Comparison of ENCODE assay signal across 7 mouse cellular contexts in genomic region chr6:121210926-121211289, GRCm38 (mm10). TPM values are rescaled to one million over a fixed set of nuclear protein-coding genes. Genes with fewer than 3 reads are reported as not detected.
A peak's percentile ranks its signal among the peaks of the same experiment; 100 is the strongest.
DNase-seq lines count a peak whose midpoint lies in the region; ATAC-seq and TF ChIP-seq lines count a peak whose summit lies in the region.

No protein-coding gene starts in this region.

- no peak for DNase-seq in lung, adult 2 months
- DNase-seq in lung, adult 18-20 months = no peak
- DNase-seq in forebrain, embryonic 11.5 days (ENCODE audit: low spot score) = no peak
- no peak for DNase-seq in Muller cell, postnatal 12 days (ENCODE audit: inconsistent ontology term)
- no peak for DNase-seq in adrenal gland, adult 8-10 months

- no peak for TF ChIP-seq POLR2A in lung, adult 2 months (IDR thresholded peaks at IDR 0.05; ENCODE audit: borderline replicate concordance, extremely low read depth, low read depth, low read length)

- peaks cover 11% of the 10 kb centered on the region for H3K27me3 ChIP-seq in forebrain, embryonic 11.5 days (ENCODE audit: control insufficient read depth, insufficient read depth, low read length)
- H3K27me3 ChIP-seq in intestine, postnatal 0 days (replicated peaks; ENCODE audit: control insufficient read depth, insufficient read depth, low read length) = peaks cover 25% of the 10 kb centered on the region
- peaks cover 16% of the 10 kb centered on the region for H3K27me3 ChIP-seq in neural tube, embryonic 15.5 days (replicated peaks)

- H3K27ac ChIP-seq in forebrain, embryonic 11.5 days (ENCODE audit: low read depth, low read length) = no peak overlapping the region
- no peak overlapping the region for H3K27ac ChIP-seq in intestine, postnatal 0 days (ENCODE audit: low read depth, low read length)
- no peak overlapping the region for H3K27ac ChIP-seq in neural tube, embryonic 15.5 days (replicated peaks)

- peak overlapping the region; percentile 45 for H3K9ac ChIP-seq in forebrain, embryonic 11.5 days (ENCODE audit: low read length)
- no peak overlapping the region for H3K9ac ChIP-seq in intestine, postnatal 0 days (ENCODE audit: low read depth, low read length)
- peak overlapping the region; percentile 52 for H3K9ac ChIP-seq in neural tube, embryonic 15.5 days (replicated peaks)

- 2% methylated on average over 12 of the region's 12 CpGs for WGBS in lung, adult 2 months
- WGBS in forebrain, embryonic 11.5 days = under 1% methylated on average over 12 of the region's 12 CpGs
- under 1% methylated on average over 12 of the region's 12 CpGs for WGBS in intestine, postnatal 0 days
- under 1% methylated on average over 12 of the region's 12 CpGs for WGBS in neural tube, embryonic 15.5 days

- no peak for ATAC-seq in forebrain, embryonic 11.5 days (replicated peaks; ENCODE audit: low FRiP score)
- ATAC-seq in intestine, postnatal 0 days = no peak
- ATAC-seq in neural tube, embryonic 15.5 days (ENCODE audit: low FRiP score) = peak; percentile 58; the same call in 1 of the 2 replicates

- H3K4me3 ChIP-seq in lung, adult 2 months (replicated peaks; ENCODE audit: extremely low read depth, low read depth, low read length) = peak overlapping the region; percentile 37
- H3K4me3 ChIP-seq in forebrain, embryonic 11.5 days (ENCODE audit: low read depth, low read length) = peak overlapping the region; percentile 38
- peak overlapping the region; percentile 38 for H3K4me3 ChIP-seq in intestine, postnatal 0 days (ENCODE audit: low read depth, low read length)
- H3K4me3 ChIP-seq in neural tube, embryonic 15.5 days (replicated peaks) = peak overlapping the region; percentile 47

- H3K9me3 ChIP-seq in forebrain, embryonic 11.5 days (ENCODE audit: control insufficient read depth, low read length) = no peaks in the 10 kb centered on the region
- H3K9me3 ChIP-seq in intestine, postnatal 0 days (ENCODE audit: control insufficient read depth) = no peaks in the 10 kb centered on the region
- no peaks in the 10 kb centered on the region for H3K9me3 ChIP-seq in neural tube, embryonic 15.5 days (replicated peaks)

- no peak for TF ChIP-seq CTCF in lung, adult 2 months (IDR thresholded peaks at IDR 0.05; ENCODE audit: insufficient read depth, low read length)
- no peak for TF ChIP-seq CTCF in intestine, postnatal 0 days (IDR thresholded peaks at IDR 0.05; ENCODE audit: low read depth)

- no peaks in the 10 kb centered on the region for H3K36me3 ChIP-seq in forebrain, embryonic 11.5 days (ENCODE audit: control insufficient read depth, insufficient read depth, low read length)
- no peaks in the 10 kb centered on the region for H3K36me3 ChIP-seq in intestine, postnatal 0 days (ENCODE audit: control insufficient read depth, insufficient read depth)
- H3K36me3 ChIP-seq in neural tube, embryonic 15.5 days = no peaks in the 10 kb centered on the region

- H3K4me2 ChIP-seq in forebrain, embryonic 11.5 days (ENCODE audit: low read depth, low read length, severe bottlenecking) = peak overlapping the region; percentile 95
- peak overlapping the region; percentile 73 for H3K4me2 ChIP-seq in intestine, postnatal 0 days (replicated peaks; ENCODE audit: low read depth)
- peak overlapping the region; percentile 93 for H3K4me2 ChIP-seq in neural tube, embryonic 15.5 days

- peaks cover 8% of the 10 kb centered on the region for H3K4me1 ChIP-seq in lung, adult 2 months (ENCODE audit: control insufficient read depth, insufficient read depth, low read length)
- peaks cover 7% of the 10 kb centered on the region; the same call in 1 of the 2 replicates for H3K4me1 ChIP-seq in forebrain, embryonic 11.5 days (replicated peaks; ENCODE audit: control insufficient read depth, insufficient read depth, low read length)
- H3K4me1 ChIP-seq in intestine, postnatal 0 days (replicated peaks; ENCODE audit: control insufficient read depth, insufficient read depth, low read length) = no peaks in the 10 kb centered on the region
- H3K4me1 ChIP-seq in neural tube, embryonic 15.5 days = peaks cover 19% of the 10 kb centered on the region

RNA-seq across cellular contexts. Expression of gene Tuba8, which starts 0.4 kb away (rescaled TPM):
- polyA plus RNA-seq in lung, adult 2 months (2012; rRNA removed) = 3.2 and 12.0 TPM in 2 replicates
- polyA plus RNA-seq in forebrain, embryonic 11.5 days (2014; fragmentation: Nextera tagmentation; extraction: Ambion mirVana) = 0.35 and 0.39 TPM in 2 replicates
- 0.14 and 0.31 TPM in 2 replicates for polyA plus RNA-seq in intestine, postnatal 0 days (2015; fragmentation: Nextera tagmentation; extraction: Ambion mirVana)
- 1.5 and 2.5 TPM in 2 replicates for polyA plus RNA-seq in neural tube, embryonic 15.5 days (2015; fragmentation: Nextera tagmentation; extraction: Ambion mirVana)
- total RNA-seq in adrenal gland, adult 8-10 months (2022) = 1 to 10 TPM; 1.8 to 7.9 (median 4.5) TPM

RNA-seq across cellular contexts. Expression of gene Pex26, which starts 27.4 kb away (rescaled TPM):
- polyA plus RNA-seq in lung, adult 2 months (2012; rRNA removed) = 13.0 and 13.5 TPM in 2 replicates
- polyA plus RNA-seq in forebrain, embryonic 11.5 days (2014; fragmentation: Nextera tagmentation; extraction: Ambion mirVana) = 8.7 and 9.0 TPM in 2 replicates
- 6.3 and 7.2 TPM in 2 replicates for polyA plus RNA-seq in intestine, postnatal 0 days (2015; fragmentation: Nextera tagmentation; extraction: Ambion mirVana)
- 14.3 and 15.0 TPM in 2 replicates for polyA plus RNA-seq in neural tube, embryonic 15.5 days (2015; fragmentation: Nextera tagmentation; extraction: Ambion mirVana)
- total RNA-seq in adrenal gland, adult 8-10 months (2022) = 10 to 100 TPM; 12.8 to 16.4 (median 14.8) TPM

RNA-seq across cellular contexts. Expression of gene Usp18, which starts 34.8 kb away (rescaled TPM):
- polyA plus RNA-seq in lung, adult 2 months (2012; rRNA removed) = 10.3 and 15.0 TPM in 2 replicates
- 1.2 and 1.3 TPM in 2 replicates for polyA plus RNA-seq in forebrain, embryonic 11.5 days (2014; fragmentation: Nextera tagmentation; extraction: Ambion mirVana)
- 15.1 and 21.6 TPM in 2 replicates for polyA plus RNA-seq in intestine, postnatal 0 days (2015; fragmentation: Nextera tagmentation; extraction: Ambion mirVana)
- 1.9 and 6.4 TPM in 2 replicates for polyA plus RNA-seq in neural tube, embryonic 15.5 days (2015; fragmentation: Nextera tagmentation; extraction: Ambion mirVana)
- 1 to 10 TPM; 2.1 to 4.1 (median 3.3) TPM for total RNA-seq in adrenal gland, adult 8-10 months (2022)
